Mouse (Mus musculus) forebrain, embryonic 10.5 days (tissue): ENCODE data around the gene Gyg. TPM values are rescaled to one million over a fixed set of nuclear protein-coding genes. Genes with fewer than 3 reads are reported as not detected.

Experiments used
- DNase-seq: peaks from one replicate; pipeline ENCODE4 v3.0.0-alpha.2; 2017; ENCODE audit warnings: low spot score; ENCODE audit errors: extremely low spot score
- H3K27ac ChIP-seq: fragments of 300-500 bp; sonication (generic); 2 replicates; pipeline ENCODE4 v1.5.1; 2016; ENCODE audit warnings: mild to moderate bottlenecking
- H3K27me3 ChIP-seq: fragments of 300-500 bp; sonication (generic); 2 replicates; pipeline ENCODE4 v1.6.1; 2016; ENCODE audit warnings: mild to moderate bottlenecking; ENCODE audit not compliant: poor library complexity, severe bottlenecking
- H3K36me3 ChIP-seq: fragments of 300-500 bp; sonication (generic); replicated peaks from 2 replicates; pipeline ENCODE4 v1.6.1; 2016; ENCODE audit warnings: mild to moderate bottlenecking, moderate library complexity
- H3K4me1 ChIP-seq: fragments of 300-500 bp; sonication (generic); 2 replicates; pipeline ENCODE4 v1.6.1; 2016
- H3K4me3 ChIP-seq: fragments of 300-500 bp; sonication (generic); 2 replicates; pipeline ENCODE4 v1.5.1; 2016; ENCODE audit warnings: mild to moderate bottlenecking, moderate library complexity
- H3K9me3 ChIP-seq: fragments of 300-500 bp; sonication (generic); 2 replicates; pipeline ENCODE4 v1.6.1; 2016; ENCODE audit warnings: mild to moderate bottlenecking, moderate library complexity
- WGBS: fragments of 180-500 bp; shearing (Covaris S2); methylation state at CpG from one replicate; pipeline ENCODE4 v1.1.7; 2016; 5-methylcytosine and 5-hydroxymethylcytosine counted together
- polyA plus RNA-seq: library from polyadenylated mRNA; unstranded; fragments of >200 nt; fragmentation: Nextera tagmentation; extraction: Ambion mirVana; gene quantifications from 2 replicates; pipeline ENCODE4 v1.2.1, GENCODE M21; 2016

The Gyg gene
- polyA plus RNA-seq, 1 experiment from 2014 or later, result 38.6 TPM

DNA sequence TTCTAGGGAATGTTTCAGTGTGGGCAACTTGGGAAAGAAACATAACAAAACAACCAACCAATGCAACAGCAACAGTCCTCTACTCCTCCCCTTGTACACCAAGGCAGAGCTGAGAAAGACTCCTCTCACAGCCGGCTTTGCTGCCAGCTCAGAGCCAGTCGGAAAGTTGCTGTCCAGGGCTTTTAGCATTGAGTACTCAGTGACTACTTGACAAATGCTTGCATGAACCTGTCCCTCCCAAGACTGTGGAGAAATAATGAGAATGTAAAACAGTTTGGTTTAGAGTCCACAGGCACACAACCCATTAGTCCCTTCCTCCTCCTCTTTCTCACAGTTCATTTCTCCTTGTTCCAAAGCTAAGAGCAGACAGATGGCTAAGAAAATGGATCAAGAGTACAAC lies 10.7 kb downstream of the Gyg start:
- no peak overlapping the region for H3K27ac ChIP-seq

DNA sequence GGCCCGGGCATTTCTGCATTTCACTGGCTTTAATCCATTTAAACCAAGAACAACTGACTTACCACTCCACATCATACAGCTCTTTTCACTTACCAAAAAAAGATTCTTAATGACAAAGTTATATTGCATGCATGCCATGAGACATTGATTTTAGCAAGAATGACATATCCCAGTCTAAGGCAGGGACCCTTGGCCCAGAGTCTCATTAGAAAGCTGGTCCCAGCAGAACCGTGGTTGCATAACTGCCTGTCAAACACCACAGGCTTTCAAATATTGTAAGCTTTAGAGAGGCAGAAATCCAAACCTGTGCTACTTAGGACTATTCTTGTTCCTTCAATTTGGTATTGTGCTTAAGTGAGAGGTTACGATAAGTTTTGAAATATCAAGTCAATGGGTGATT lies 11.4 kb downstream of the Gyg start:
- DNase-seq, result no peak
- 71% methylated on average over 3 of the region's 3 CpGs for WGBS
- H3K27me3 ChIP-seq, result no peaks in the 10 kb centered on the region
- no peaks in the 10 kb centered on the region for H3K9me3 ChIP-seq
- H3K4me3 ChIP-seq, result no peak overlapping the region
- peaks cover 48% of the 10 kb centered on the region for H3K4me1 ChIP-seq
- H3K36me3 ChIP-seq, result peaks cover 7% of the 10 kb centered on the region
- H3K27ac ChIP-seq, result no peak overlapping the region

More for the DNA sequence above, 10.7 kb downstream of the Gyg start:
- H3K4me1 ChIP-seq, result peaks cover 48% of the 10 kb centered on the region
- WGBS, result 33% methylated on average over 2 of the region's 2 CpGs
- no peak for DNase-seq
- no peaks in the 10 kb centered on the region for H3K9me3 ChIP-seq
- H3K4me3 ChIP-seq, result no peak overlapping the region
- H3K27me3 ChIP-seq, result no peaks in the 10 kb centered on the region
- H3K36me3 ChIP-seq, result peaks cover 13% of the 10 kb centered on the region

DNA sequence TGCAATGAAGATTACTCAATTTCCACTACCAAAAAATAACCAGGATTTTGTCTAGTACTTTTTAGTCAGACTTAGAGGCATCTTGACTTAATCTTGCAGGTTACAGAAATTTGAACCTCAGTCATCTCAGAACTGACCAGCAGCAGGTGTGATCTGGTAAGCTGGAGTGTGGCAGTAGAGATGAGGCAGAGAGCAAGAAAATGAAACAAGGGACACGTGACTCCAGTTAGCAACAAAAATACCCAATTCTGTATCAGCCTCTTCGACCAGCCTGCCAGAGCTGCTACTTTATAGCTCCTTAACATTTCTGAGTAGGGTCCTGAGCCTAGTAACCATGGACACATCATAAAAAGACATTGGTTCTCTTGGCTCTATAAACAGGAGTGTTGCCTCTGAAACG lies 12.5 kb downstream of the Gyg start:
- Histone ChIP-seq H3K27me3 (no peaks in the 10 kb centered on the region), H3K36me3 (peaks cover 3% of the 10 kb centered on the region; the same call in 1 of the 2 replicates), H3K9me3 (no peaks in the 10 kb centered on the region), H3K4me3 (no peak overlapping the region), H3K4me1 (peaks cover 48% of the 10 kb centered on the region), H3K27ac (no peak overlapping the region)
- 81% methylated on average over 3 of the region's 3 CpGs for WGBS
- DNase-seq, result no peak

DNA sequence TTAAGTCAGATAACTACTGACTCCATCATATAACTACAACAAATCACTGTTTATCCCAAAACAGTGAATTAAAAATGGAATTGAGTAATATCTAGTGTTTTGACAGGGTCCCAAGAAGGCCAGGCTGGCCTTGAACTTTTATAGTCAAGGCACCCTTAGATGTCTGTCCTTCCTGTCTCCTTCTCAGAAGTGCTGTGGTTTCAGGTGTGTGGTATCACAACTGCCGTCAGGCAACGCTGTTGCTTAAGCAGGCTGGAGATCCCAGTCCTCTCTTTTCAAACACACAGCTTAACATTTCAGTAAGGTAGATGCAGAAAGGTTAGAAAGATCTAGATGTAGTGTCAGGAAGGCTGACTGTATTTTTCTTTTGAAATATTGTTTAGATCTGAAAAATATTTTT lies 13.0 kb downstream of the Gyg start:
- no peaks in the 10 kb centered on the region for H3K27me3 ChIP-seq
- no peak overlapping the region for H3K27ac ChIP-seq
- 75% methylated on average over 2 of the region's 2 CpGs for WGBS
- DNase-seq, result no peak
- peaks cover 43% of the 10 kb centered on the region for H3K4me1 ChIP-seq
- no peaks in the 10 kb centered on the region for H3K9me3 ChIP-seq
- peaks cover 8% of the 10 kb centered on the region for H3K36me3 ChIP-seq
- H3K4me3 ChIP-seq, result no peak overlapping the region

DNA sequence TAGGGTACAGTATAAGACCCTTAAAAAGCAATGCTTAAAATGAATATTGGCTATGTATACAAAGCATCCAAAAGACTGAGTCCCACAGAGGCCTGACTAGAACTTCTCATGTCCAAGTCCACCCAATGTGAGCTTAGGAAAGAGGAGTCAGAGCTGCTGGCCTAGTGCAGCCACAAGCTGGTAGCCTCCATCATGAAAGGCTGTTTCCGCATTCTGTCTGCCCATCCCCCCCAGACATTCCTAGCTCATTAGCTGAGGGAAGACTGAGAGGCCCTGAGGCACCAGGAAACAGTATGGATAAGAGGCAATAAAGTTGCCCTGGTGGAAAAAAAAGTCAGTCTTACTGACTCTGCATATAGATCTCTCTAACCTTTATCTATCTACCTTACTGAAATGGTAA lies 13.4 kb downstream of the Gyg start:
- Histone ChIP-seq H3K27ac (peak overlapping the region; percentile 63; the same call in 1 of the 2 replicates), H3K4me3 (no peak overlapping the region), H3K36me3 (peaks cover 11% of the 10 kb centered on the region), H3K9me3 (no peaks in the 10 kb centered on the region), H3K27me3 (no peaks in the 10 kb centered on the region), H3K4me1 (peaks cover 39% of the 10 kb centered on the region)
- 18% methylated on average over 1 of the region's 1 CpGs for WGBS
- peak; percentile 21 for DNase-seq

DNA sequence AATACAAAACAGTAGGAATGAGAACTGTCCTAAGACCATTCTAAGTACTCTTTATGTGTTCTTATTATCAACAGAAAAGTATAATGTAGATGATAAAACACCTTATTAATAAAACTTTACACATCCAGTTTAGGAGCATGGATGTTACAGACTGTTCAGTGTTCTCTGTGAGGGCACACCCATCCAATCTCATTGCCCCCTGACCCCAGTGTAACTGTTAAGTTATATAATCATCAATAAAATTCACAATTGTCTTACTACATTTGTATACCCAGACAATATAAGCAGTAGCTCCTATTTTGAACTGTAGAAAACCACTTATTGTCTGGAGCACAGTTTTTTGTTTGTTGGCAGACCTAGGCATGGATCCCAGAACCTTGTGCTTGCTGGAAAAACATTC lies 13.9 kb downstream of the Gyg start:
- H3K4me1 ChIP-seq, result peaks cover 36% of the 10 kb centered on the region
- no peak overlapping the region for H3K4me3 ChIP-seq
- DNase-seq, result no peak
- H3K36me3 ChIP-seq, result peaks cover 11% of the 10 kb centered on the region
- no peaks in the 10 kb centered on the region for H3K9me3 ChIP-seq
- peak overlapping the region; percentile 63; the same call in 1 of the 2 replicates for H3K27ac ChIP-seq
- H3K27me3 ChIP-seq, result no peaks in the 10 kb centered on the region

DNA sequence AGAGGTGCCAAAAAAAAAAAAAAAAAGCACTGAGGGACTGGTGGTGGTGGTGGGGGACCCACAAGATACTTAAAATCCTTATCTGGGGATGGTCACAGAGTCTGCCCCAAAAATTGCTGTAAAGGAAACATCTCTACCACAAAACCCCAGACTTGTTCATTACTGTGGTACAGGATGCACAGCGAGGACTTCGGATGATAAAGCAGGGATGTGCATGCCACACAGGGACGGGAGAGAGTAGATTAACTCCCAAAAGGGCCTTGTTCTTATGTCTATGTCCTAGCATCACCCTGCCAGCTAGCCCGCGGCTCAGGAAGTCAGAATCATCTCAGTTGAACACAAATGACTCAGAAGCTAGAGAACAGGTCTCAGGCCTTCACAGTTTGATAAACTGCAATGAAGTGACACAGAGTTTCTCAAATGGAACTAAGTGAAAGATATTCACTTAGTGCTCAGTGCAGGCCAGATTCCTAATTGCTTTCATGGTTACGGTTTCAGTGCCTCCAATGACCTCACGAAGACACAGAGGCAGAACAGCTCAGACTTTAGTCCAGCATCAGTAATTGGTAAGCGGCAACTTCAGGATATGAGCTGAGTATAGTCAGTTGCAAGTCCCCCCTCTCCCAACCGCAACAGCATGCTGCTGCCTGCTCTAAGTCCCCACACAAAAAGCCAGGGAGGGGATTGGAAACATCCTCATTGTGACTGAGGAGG lies 18.1 kb downstream of the Gyg start:
- H3K27ac ChIP-seq, result no peak overlapping the region
- H3K27me3 ChIP-seq, result no peaks in the 10 kb centered on the region
- H3K36me3 ChIP-seq, result peaks cover 11% of the 10 kb centered on the region
- H3K9me3 ChIP-seq, result no peaks in the 10 kb centered on the region
- peaks cover 8% of the 10 kb centered on the region for H3K4me1 ChIP-seq
- no peak for DNase-seq
- 92% methylated on average over 9 of the region's 9 CpGs for WGBS
- H3K4me3 ChIP-seq, result no peak overlapping the region

DNA sequence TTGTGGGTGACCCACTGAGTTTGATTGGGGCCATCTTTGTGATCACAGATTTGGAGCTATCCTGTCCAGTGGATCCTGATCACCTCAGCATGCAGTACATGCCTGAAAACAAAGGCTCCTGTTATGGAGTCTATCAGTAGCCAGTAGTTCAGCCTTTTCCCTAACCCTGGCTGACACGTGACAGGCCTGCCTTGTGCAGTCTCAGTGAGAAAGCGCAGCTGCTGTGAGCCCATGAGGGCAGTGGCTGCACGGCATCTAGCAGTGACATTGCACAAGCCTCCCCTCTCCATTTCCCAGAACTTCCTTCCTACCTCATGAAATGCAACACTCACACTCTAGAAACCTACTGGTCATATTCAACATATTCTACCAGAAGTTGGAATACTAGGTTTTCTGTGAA lies 20.6 kb downstream of the Gyg start:
- DNase-seq, result no peak
- peaks cover 13% of the 10 kb centered on the region for H3K36me3 ChIP-seq
- H3K9me3 ChIP-seq, result no peaks in the 10 kb centered on the region; the same call in 1 of the 2 replicates
- H3K27me3 ChIP-seq, result no peaks in the 10 kb centered on the region
- H3K4me3 ChIP-seq, result no peak overlapping the region
- 87% methylated on average over 3 of the region's 3 CpGs for WGBS
- H3K27ac ChIP-seq, result no peak overlapping the region
- no peaks in the 10 kb centered on the region for H3K4me1 ChIP-seq

DNA sequence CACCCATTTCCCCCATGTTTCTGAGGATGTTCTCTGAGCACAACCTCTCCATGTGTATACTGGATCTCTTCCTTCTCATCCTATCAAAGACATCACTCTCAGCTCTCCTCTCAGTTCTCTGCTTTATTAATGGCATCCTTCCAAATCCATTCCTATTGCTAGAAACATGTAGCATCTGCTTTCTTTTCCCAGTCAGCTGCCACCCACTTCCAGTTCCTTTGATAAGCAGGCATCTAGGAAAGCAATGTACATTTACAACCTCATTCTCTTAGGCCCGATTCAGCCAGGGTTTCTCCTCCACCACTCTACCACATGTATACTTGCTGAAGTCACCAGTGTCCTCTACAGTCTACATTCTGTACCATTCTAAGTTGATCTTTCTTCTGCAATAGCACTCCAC lies 21.4 kb downstream of the Gyg start:
- no peak overlapping the region for H3K27ac ChIP-seq
- WGBS, result 90% methylated on average over 1 of the region's 1 CpGs

DNA sequence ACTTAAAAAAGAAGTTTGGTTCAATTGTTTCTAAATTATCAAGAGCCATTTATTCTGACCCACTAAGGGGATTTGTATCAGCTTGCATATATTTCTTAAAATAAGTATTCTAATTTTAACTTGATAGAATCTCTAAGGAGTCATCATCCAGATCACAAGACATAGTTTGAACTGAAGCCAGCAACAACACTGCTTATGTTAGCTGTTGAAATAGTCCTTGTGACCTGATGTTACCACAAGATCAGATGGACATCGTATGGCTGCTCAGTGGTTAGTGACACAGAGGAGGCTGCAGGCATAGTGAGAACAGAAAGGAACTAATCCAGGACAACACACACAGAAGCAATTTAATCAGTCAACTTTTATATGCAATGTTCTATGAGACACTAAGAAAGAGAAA lies 22.4 kb downstream of the Gyg start:
- no peaks in the 10 kb centered on the region for H3K4me1 ChIP-seq
- no peak overlapping the region for H3K4me3 ChIP-seq
- H3K9me3 ChIP-seq, result no peaks in the 10 kb centered on the region; the same call in 1 of the 2 replicates
- DNase-seq, result no peak
- WGBS, result 90% methylated on average over 1 of the region's 1 CpGs
- H3K27ac ChIP-seq, result no peak overlapping the region
- H3K27me3 ChIP-seq, result no peaks in the 10 kb centered on the region
- H3K36me3 ChIP-seq, result peaks cover 13% of the 10 kb centered on the region

More for the DNA sequence above, 21.4 kb downstream of the Gyg start:
- DNase-seq, result no peak
- Histone ChIP-seq H3K9me3 (no peaks in the 10 kb centered on the region; the same call in 1 of the 2 replicates), H3K27me3 (no peaks in the 10 kb centered on the region), H3K4me3 (no peak overlapping the region), H3K36me3 (peaks cover 13% of the 10 kb centered on the region), H3K4me1 (no peaks in the 10 kb centered on the region)

DNA sequence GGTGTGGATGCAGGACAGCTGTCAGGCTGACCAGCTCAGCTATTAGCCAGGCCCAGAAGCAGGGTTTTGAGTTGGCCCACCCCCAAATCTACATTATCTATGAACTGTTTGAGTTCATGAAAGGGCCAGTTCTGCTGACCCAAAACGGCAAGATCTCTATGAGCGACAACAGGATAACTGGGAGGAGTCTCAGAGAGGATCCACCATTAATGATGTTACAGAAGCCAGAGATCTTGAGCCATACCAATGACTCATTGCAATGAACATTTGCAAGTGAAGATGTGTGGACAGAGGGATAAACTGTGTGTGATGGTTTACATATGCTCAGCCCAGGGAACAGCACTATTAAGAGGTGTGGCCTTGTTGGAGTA lies 23.8 kb downstream of the Gyg start:
- WGBS, result 95% methylated on average over 2 of the region's 2 CpGs

DNA sequence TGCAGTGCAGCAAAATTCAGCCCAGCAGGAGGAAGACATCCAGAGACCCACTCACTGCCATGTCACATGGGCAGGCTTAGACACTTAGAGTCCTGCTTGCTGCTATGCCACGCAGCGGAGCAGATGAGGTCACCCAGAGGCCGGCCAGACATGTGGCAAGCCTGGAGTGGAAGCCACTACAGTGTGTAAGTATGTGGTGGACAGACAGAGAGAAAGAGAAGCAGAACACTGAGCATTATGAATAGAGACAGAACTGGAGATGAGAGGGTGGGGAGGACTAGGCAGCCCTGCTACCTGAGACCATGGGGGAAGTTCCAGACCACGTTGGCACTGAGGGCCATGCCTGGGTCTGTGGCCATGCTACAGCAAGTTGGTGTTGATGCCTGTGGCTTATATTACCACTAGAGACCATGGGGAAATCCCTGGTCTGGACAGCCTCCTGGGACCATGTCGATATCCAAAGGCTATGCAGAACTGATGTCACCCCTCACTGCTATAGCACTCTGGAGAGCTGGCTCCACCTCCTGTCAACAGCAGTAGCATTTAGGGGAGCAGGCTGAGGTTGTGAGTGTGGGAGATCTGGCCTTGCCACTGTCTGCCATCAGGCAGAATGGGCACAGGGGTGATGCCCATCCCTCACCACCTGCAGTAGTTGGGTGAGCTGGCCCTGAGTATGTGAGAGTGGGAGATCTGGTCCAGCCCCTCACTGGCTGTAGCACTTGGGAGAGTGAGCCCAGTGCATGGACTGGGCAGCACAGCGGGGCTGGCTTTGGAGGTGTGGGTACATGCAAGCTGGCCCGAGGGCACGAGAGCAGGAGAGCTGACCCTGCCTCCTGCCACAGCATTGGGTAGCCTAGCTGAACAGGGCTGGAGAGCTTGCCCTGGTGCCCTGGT lies 24.4 kb downstream of the Gyg start:
- no peaks in the 10 kb centered on the region for H3K27me3 ChIP-seq
- WGBS, result 97% methylated on average over 8 of the region's 8 CpGs
- 0 out of 2 replicates have a peak, but pooled peaks cover 3% of the 10 kb centered on the region for H3K4me1 ChIP-seq
- DNase-seq, result no peak
- H3K4me3 ChIP-seq, result no peak overlapping the region
- H3K36me3 ChIP-seq, result peaks cover 12% of the 10 kb centered on the region
- no peaks in the 10 kb centered on the region; the same call in 1 of the 2 replicates for H3K9me3 ChIP-seq
- H3K27ac ChIP-seq, result no peak overlapping the region

More for the DNA sequence above, 23.8 kb downstream of the Gyg start:
- Histone ChIP-seq H3K36me3 (peaks cover 9% of the 10 kb centered on the region), H3K27me3 (no peaks in the 10 kb centered on the region), H3K9me3 (no peaks in the 10 kb centered on the region; the same call in 1 of the 2 replicates), H3K27ac (no peak overlapping the region), H3K4me1 (0 out of 2 replicates have a peak, but pooled peaks cover 3% of the 10 kb centered on the region), H3K4me3 (no peak overlapping the region)
- no peak for DNase-seq

DNA sequence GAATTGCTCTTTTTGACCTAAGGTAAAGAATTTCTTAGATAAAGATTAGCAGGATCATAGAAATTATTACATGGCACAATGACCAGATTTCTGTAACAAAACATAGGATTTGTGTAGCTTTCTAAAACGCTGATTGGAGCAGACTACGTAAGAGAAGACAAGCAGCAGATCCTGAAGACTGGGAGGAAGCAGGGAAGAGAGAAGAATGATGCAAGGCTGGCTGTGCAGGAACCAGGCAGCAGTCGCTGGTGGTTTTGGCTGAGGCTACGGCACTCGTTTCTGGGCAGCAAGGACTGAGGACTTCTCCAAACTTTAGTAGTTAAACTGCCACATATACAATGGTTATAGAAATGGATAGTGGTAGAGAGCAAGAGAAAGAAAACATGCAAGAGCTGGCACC lies 25.6 kb downstream of the Gyg start:
- H3K4me1 ChIP-seq, result 0 out of 2 replicates have a peak, but pooled peaks cover 3% of the 10 kb centered on the region
- H3K27me3 ChIP-seq, result no peaks in the 10 kb centered on the region
- H3K36me3 ChIP-seq, result peaks cover 16% of the 10 kb centered on the region
- H3K4me3 ChIP-seq, result no peak overlapping the region
- no peaks in the 10 kb centered on the region; the same call in 1 of the 2 replicates for H3K9me3 ChIP-seq
- no peak overlapping the region for H3K27ac ChIP-seq
- WGBS, result 85% methylated on average over 5 of the region's 5 CpGs
- no peak for DNase-seq
